Mouse (Mus musculus): ENCODE results near the gene Atg5. TPM values are rescaled to one million over a fixed set of nuclear protein-coding genes. Genes with fewer than 3 reads are reported as not detected.

Gene Atg5
- polyA plus RNA-seq, 1 experiment from 2014 or later: 53.5 TPM

GRCm38 (mm10) chr10:44354393-44354792, 86.2 kb downstream of the Atg5 start:
- no peak overlapping the region for H3K4me3 ChIP-seq (ENCODE audit: low read depth, low read length)
- H3K36me3 ChIP-seq (ENCODE audit: control insufficient read depth, insufficient read depth): no peaks in the 10 kb centered on the region
- no peak overlapping the region for H3K4me2 ChIP-seq (replicated peaks; ENCODE audit: low read depth)
- no peak overlapping the region for H3K27ac ChIP-seq (ENCODE audit: low read depth, low read length)
- no peaks in the 10 kb centered on the region for H3K4me1 ChIP-seq (replicated peaks; ENCODE audit: control insufficient read depth, insufficient read depth, low read length)
- ATAC-seq: no peak
- H3K9me3 ChIP-seq (ENCODE audit: control insufficient read depth): no peaks in the 10 kb centered on the region
- no peaks in the 10 kb centered on the region for H3K27me3 ChIP-seq (replicated peaks; ENCODE audit: control insufficient read depth, insufficient read depth, low read length)
- WGBS: 69% methylated on average over 10 of the region's 10 CpGs
- no peak for TF ChIP-seq CTCF (IDR thresholded peaks at IDR 0.05; ENCODE audit: low read depth)
- H3K9ac ChIP-seq (ENCODE audit: low read depth, low read length): no peak overlapping the region

- no peaks in the 10 kb centered on the region for H3K27me3 ChIP-seq (replicated peaks; ENCODE audit: control insufficient read depth, insufficient read depth, low read length)
Observed at GRCm38 (mm10) chr10:44355216-44355615, 87.1 kb downstream of the Atg5 start.

DNA sequence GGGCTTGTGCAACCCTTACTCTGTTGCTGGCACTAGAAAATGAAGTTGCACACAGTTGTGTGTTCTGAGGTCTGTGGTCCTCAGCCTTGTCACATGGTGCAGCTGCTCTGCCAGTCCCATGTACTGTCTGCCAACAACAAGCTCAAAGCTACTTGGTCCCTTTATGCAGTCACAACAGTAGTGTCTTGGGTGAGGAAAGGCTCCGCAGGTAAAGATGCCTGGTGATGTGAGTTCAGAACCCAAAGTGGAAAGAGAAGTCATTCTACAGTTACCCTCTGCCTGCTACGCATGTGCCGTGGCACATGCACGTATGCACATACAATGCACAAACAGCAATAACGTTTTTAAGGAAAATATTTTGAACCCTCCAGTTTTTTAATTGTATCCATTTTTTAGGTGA, 88.5 kb downstream of the Atg5 start:
- no peaks in the 10 kb centered on the region for H3K36me3 ChIP-seq (ENCODE audit: control insufficient read depth, insufficient read depth)
- WGBS: 91% methylated on average over 5 of the region's 5 CpGs
- no peak for TF ChIP-seq CTCF (IDR thresholded peaks at IDR 0.05; ENCODE audit: low read depth)

More at GRCm38 (mm10) chr10:44355216-44355615, 87.1 kb downstream of the Atg5 start:
- no peaks in the 10 kb centered on the region for H3K36me3 ChIP-seq (ENCODE audit: control insufficient read depth, insufficient read depth)
- no peak overlapping the region for H3K27ac ChIP-seq (ENCODE audit: low read depth, low read length)
- H3K9ac ChIP-seq (ENCODE audit: low read depth, low read length): no peak overlapping the region
- H3K4me3 ChIP-seq (ENCODE audit: low read depth, low read length): no peak overlapping the region
- WGBS: 81% methylated on average over 7 of the region's 7 CpGs
- no peaks in the 10 kb centered on the region for H3K9me3 ChIP-seq (ENCODE audit: control insufficient read depth)
- no peak for TF ChIP-seq CTCF (IDR thresholded peaks at IDR 0.05; ENCODE audit: low read depth)
- H3K4me2 ChIP-seq (replicated peaks; ENCODE audit: low read depth): no peak overlapping the region
- H3K4me1 ChIP-seq (replicated peaks; ENCODE audit: control insufficient read depth, insufficient read depth, low read length): no peaks in the 10 kb centered on the region
- no peak for ATAC-seq

DNA sequence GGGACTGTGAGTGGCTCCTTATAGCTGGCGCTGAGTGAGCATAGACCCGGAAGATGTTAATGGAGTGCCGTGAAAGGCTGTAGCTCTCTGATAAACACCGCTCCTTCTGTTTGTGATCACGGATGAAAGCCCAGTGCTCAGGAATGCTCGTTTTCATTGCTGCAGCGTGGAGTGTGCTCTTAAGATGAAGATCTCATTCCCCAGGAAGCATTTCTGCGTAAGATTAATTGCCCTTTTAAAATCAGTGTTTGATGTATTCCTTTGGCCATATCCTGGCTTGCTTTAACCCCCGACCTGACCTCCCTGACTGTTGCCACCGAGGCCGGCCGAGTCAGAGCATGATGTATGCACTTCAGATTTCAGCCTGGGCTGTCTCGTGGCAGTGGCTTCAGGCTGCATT, 89.2 kb downstream of the Atg5 start:
- Histone ChIP-seq H3K36me3 (ENCODE audit: control insufficient read depth, insufficient read depth) (no peaks in the 10 kb centered on the region), H3K4me1 (replicated peaks; ENCODE audit: control insufficient read depth, insufficient read depth, low read length) (no peaks in the 10 kb centered on the region), H3K9ac (ENCODE audit: low read depth, low read length) (no peak overlapping the region), H3K9me3 (ENCODE audit: control insufficient read depth) (no peaks in the 10 kb centered on the region), H3K4me2 (replicated peaks; ENCODE audit: low read depth) (no peak overlapping the region), H3K27ac (ENCODE audit: low read depth, low read length) (no peak overlapping the region), H3K27me3 (replicated peaks; ENCODE audit: control insufficient read depth, insufficient read depth, low read length) (no peaks in the 10 kb centered on the region), H3K4me3 (ENCODE audit: low read depth, low read length) (no peak overlapping the region)
- WGBS: 44% methylated on average over 13 of the region's 13 CpGs
- no peak for ATAC-seq
- TF ChIP-seq CTCF (IDR thresholded peaks at IDR 0.05; ENCODE audit: low read depth): no peak

More for the DNA sequence above, 88.5 kb downstream of the Atg5 start:
- Histone ChIP-seq H3K27me3 (replicated peaks; ENCODE audit: control insufficient read depth, insufficient read depth, low read length) (no peaks in the 10 kb centered on the region), H3K4me3 (ENCODE audit: low read depth, low read length) (no peak overlapping the region), H3K9ac (ENCODE audit: low read depth, low read length) (no peak overlapping the region), H3K9me3 (ENCODE audit: control insufficient read depth) (no peaks in the 10 kb centered on the region), H3K4me1 (replicated peaks; ENCODE audit: control insufficient read depth, insufficient read depth, low read length) (no peaks in the 10 kb centered on the region), H3K27ac (ENCODE audit: low read depth, low read length) (no peak overlapping the region), H3K4me2 (replicated peaks; ENCODE audit: low read depth) (no peak overlapping the region)
- no peak for ATAC-seq

- no peaks in the 10 kb centered on the region for H3K9me3 ChIP-seq (ENCODE audit: control insufficient read depth)
- no peak overlapping the region for H3K9ac ChIP-seq (ENCODE audit: low read depth, low read length)
- peaks cover 4% of the 10 kb centered on the region for H3K36me3 ChIP-seq (ENCODE audit: control insufficient read depth, insufficient read depth)
- no peak for TF ChIP-seq CTCF (IDR thresholded peaks at IDR 0.05; ENCODE audit: low read depth)
- no peaks in the 10 kb centered on the region for H3K4me1 ChIP-seq (replicated peaks; ENCODE audit: control insufficient read depth, insufficient read depth, low read length)
- no peak overlapping the region for H3K4me3 ChIP-seq (ENCODE audit: low read depth, low read length)
- H3K27me3 ChIP-seq (replicated peaks; ENCODE audit: control insufficient read depth, insufficient read depth, low read length): no peaks in the 10 kb centered on the region
- ATAC-seq: no peak
- no peak overlapping the region for H3K4me2 ChIP-seq (replicated peaks; ENCODE audit: low read depth)
- 73% methylated on average over 6 of the region's 6 CpGs for WGBS
- H3K27ac ChIP-seq (ENCODE audit: low read depth, low read length): no peak overlapping the region
Observed at GRCm38 (mm10) chr10:44358816-44359215, 90.7 kb downstream of the Atg5 start.

- WGBS: 83% methylated on average over 11 of the region's 11 CpGs
Observed at GRCm38 (mm10) chr10:44360632-44361031, 92.5 kb downstream of the Atg5 start.

DNA sequence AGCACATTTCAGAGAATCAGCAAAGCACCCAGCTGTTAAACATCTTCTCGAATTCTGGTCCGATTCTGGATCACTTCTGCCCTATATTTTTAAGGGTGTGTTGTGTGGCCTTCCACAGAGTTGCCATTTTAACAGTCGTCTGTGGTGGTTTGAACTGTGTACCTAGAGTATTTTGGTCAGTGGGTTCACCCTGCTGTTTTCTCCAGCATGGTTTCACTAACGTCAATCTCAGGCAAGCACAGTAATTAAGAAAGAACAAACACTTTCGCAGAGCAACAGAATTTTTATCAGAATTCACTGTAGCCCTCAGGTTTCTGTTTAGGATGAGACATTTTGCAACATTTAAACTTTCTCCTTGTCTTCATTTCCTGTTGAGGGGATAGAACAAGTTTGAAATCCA, 94.3 kb downstream of the Atg5 start:
- H3K4me3 ChIP-seq (ENCODE audit: low read depth, low read length): no peak overlapping the region
- H3K4me1 ChIP-seq (replicated peaks; ENCODE audit: control insufficient read depth, insufficient read depth, low read length): no peaks in the 10 kb centered on the region
- no peak overlapping the region for H3K9ac ChIP-seq (ENCODE audit: low read depth, low read length)
- peaks cover 8% of the 10 kb centered on the region for H3K36me3 ChIP-seq (ENCODE audit: control insufficient read depth, insufficient read depth)
- no peak for ATAC-seq
- no peaks in the 10 kb centered on the region for H3K27me3 ChIP-seq (replicated peaks; ENCODE audit: control insufficient read depth, insufficient read depth, low read length)
- H3K27ac ChIP-seq (ENCODE audit: low read depth, low read length): no peak overlapping the region
- TF ChIP-seq CTCF (IDR thresholded peaks at IDR 0.05; ENCODE audit: low read depth): no peak
- 88% methylated on average over 5 of the region's 5 CpGs for WGBS
- H3K4me2 ChIP-seq (replicated peaks; ENCODE audit: low read depth): no peak overlapping the region
- H3K9me3 ChIP-seq (ENCODE audit: control insufficient read depth): no peaks in the 10 kb centered on the region

More at GRCm38 (mm10) chr10:44360632-44361031, 92.5 kb downstream of the Atg5 start:
- no peak overlapping the region for H3K4me2 ChIP-seq (replicated peaks; ENCODE audit: low read depth)
- ATAC-seq: no peak
- H3K9me3 ChIP-seq (ENCODE audit: control insufficient read depth): no peaks in the 10 kb centered on the region
- H3K4me1 ChIP-seq (replicated peaks; ENCODE audit: control insufficient read depth, insufficient read depth, low read length): no peaks in the 10 kb centered on the region
- H3K36me3 ChIP-seq (ENCODE audit: control insufficient read depth, insufficient read depth): peaks cover 8% of the 10 kb centered on the region
- no peak for TF ChIP-seq CTCF (IDR thresholded peaks at IDR 0.05; ENCODE audit: low read depth)
- H3K9ac ChIP-seq (ENCODE audit: low read depth, low read length): no peak overlapping the region
- no peaks in the 10 kb centered on the region for H3K27me3 ChIP-seq (replicated peaks; ENCODE audit: control insufficient read depth, insufficient read depth, low read length)
- no peak overlapping the region for H3K27ac ChIP-seq (ENCODE audit: low read depth, low read length)
- H3K4me3 ChIP-seq (ENCODE audit: low read depth, low read length): no peak overlapping the region

Data from intestine, postnatal 0 days (tissue).